Mouse (Mus musculus): ENCODE data around the gene Gm14698.
"Not testable (repeated sequence)": the region's sequence is repeated elsewhere in the genome, so short reads cannot be mapped to it uniquely, and the experiment has no call there.

Gm14698 gene

GRCm38 (mm10) chrX:68821059-68821458 is at the start of gene Gm14698:
Gm14698 (plus strand) TSS chrX:68821093.
- not testable (repeated sequence) for DNase-seq

- not testable (repeated sequence) for DNase-seq
Measured at GRCm38 (mm10) chrX:68820449-68820848, 444 bp upstream of the Gm14698 start.

DNA sequence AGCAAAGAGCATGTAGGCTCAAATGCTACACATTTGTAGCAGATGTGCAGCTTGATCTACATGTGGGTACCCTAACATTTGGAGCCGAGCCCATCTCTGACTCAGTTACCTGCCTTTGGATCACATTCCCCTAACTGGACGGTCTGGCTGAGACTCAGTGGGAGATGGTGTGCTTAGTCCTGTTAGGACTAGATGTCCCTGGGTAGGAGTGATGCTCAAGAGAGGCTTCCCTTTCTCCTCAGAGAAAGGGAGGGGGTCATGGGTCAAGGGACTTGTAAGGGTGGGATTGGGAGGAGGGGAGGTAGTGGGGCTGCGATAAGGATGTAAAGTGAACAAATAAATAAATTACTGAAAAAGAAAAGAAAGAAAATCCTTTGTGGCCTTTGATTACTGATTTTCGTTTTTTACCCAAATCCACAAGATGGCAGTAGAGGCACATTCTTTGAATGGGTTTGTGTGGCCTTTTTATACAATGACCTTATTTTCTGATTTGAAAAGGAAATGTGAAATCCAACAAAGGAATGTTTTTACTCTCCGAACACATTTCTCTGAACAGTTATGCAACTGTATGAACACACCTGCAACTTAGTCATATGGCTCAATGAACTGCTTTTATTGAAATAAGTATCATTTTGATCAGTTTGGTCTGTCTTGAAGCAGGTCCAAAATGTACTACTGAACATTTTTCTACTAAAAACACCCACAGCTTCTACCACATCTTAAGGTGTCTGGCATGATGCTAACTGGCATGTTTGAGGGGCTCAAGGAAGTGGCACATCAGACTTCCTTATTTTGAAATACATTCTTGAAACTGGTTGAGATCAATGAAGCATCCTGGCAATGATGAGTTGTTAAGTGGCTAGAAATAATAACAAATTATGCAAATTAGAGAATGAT is 18.9 kb downstream of the Gm14698 start:
- DNase-seq, result no peak

- DNase-seq, result no peak
Measured at GRCm38 (mm10) chrX:68865145-68865544, 44.3 kb downstream of the Gm14698 start.
